Mouse (Mus musculus) c-Kit-positive CD71-positive TER-119-positive erythroid progenitor cells, embryonic 14.5 days (primary cell): Measurements from ENCODE around the gene Ap2a2.
"Not testable (repeated sequence)": the region's sequence is repeated elsewhere in the genome, so short reads cannot be mapped to it uniquely, and the experiment has no call there.

Experiments
- DNase-seq: peaks from one replicate; pipeline ENCODE4 v3.0.0-alpha.2; 2013; ENCODE audit warnings: low spot score

Gene Ap2a2

GRCm38 (mm10) chr7:141593056-141593455, 31.1 kb downstream of the Ap2a2 start:
- DNase-seq: no peak

- no peak for DNase-seq
Measured at GRCm38 (mm10) chr7:141596971-141597370, 35.0 kb downstream of the Ap2a2 start.

- DNase-seq: no peak
Measured at GRCm38 (mm10) chr7:141597563-141597962, 35.6 kb downstream of the Ap2a2 start.

- DNase-seq: no peak
Measured at GRCm38 (mm10) chr7:141607717-141608116, 45.7 kb downstream of the Ap2a2 start.

GRCm38 (mm10) chr7:141609719-141610514, 47.9 kb downstream of the Ap2a2 start:
- DNase-seq: no peak

- no peak for DNase-seq
Measured at GRCm38 (mm10) chr7:141611711-141612370, 49.9 kb downstream of the Ap2a2 start.

GRCm38 (mm10) chr7:141612371-141612760, 50.4 kb downstream of the Ap2a2 start:
- DNase-seq: no peak

- DNase-seq: no peak
Measured at GRCm38 (mm10) chr7:141612791-141613190, 50.8 kb downstream of the Ap2a2 start.

- DNase-seq: peak; percentile 48
Measured at GRCm38 (mm10) chr7:141614329-141614832, 52.4 kb downstream of the Ap2a2 start.

GRCm38 (mm10) chr7:141624214-141624613, 62.2 kb downstream of the Ap2a2 start:
- DNase-seq: no peak

GRCm38 (mm10) chr7:141625120-141625810, 63.3 kb downstream of the Ap2a2 start:
- no peak for DNase-seq

GRCm38 (mm10) chr7:141628018-141628417, 66.0 kb downstream of the Ap2a2 start:
- DNase-seq: no peak

GRCm38 (mm10) chr7:141629241-141629640, 67.3 kb downstream of the Ap2a2 start:
- DNase-seq: no peak

- DNase-seq: not testable (repeated sequence)
Measured at GRCm38 (mm10) chr7:141638077-141638476, 76.1 kb downstream of the Ap2a2 start.

- DNase-seq: not testable (repeated sequence)
Measured at GRCm38 (mm10) chr7:141638513-141639334, 76.8 kb downstream of the Ap2a2 start.

- DNase-seq: not testable (repeated sequence)
Measured at GRCm38 (mm10) chr7:141639335-141639890, 77.4 kb downstream of the Ap2a2 start.

GRCm38 (mm10) chr7:141642375-141642774, 80.4 kb downstream of the Ap2a2 start:
- DNase-seq: no peak

- peak; percentile 62 for DNase-seq
Measured at GRCm38 (mm10) chr7:141643160-141643559, 81.2 kb downstream of the Ap2a2 start.

GRCm38 (mm10) chr7:141647083-141647482, 85.1 kb downstream of the Ap2a2 start:
- DNase-seq: no peak

GRCm38 (mm10) chr7:141647815-141648214, 85.8 kb downstream of the Ap2a2 start:
- no peak for DNase-seq

- peak; percentile 68 for DNase-seq
Measured at GRCm38 (mm10) chr7:141652191-141652590, 90.2 kb downstream of the Ap2a2 start.
